10 mouse cellular contexts compared by ENCODE assay signal in genomic region chr4:152136112-152136875, GRCm38 (mm10). TPM values are rescaled to one million over a fixed set of nuclear protein-coding genes. Genes with fewer than 3 reads are reported as not detected.
DNase-seq lines count a peak whose midpoint lies in the region; ATAC-seq and TF ChIP-seq lines count a peak whose summit lies in the region.
"Had no signal": no experiment of that assay in that cellular context is flagged by ENCODE, and none has a peak within 500 bp of the region (broad histone marks: within the 10 kb centered on the region; RNA-seq: fewer than 3 reads in every experiment).

No protein-coding gene starts in this region.

- H3K9me3 ChIP-seq in liver, embryonic 14.5 days (ENCODE audit: control insufficient read depth, low read length) = no peaks in the 10 kb centered on the region
- H3K9me3 ChIP-seq in liver, embryonic 11.5 days (ENCODE audit: control insufficient read depth, low read length) = no peaks in the 10 kb centered on the region
- H3K9me3 ChIP-seq in E14TG2a.4 (ENCODE audit: low read length) = no peaks in the 10 kb centered on the region
- H3K9me3 ChIP-seq in forebrain, embryonic 16.5 days (ENCODE audit: control insufficient read depth, low read length) = no peaks in the 10 kb centered on the region

- no peak overlapping the region for H3K9ac ChIP-seq in liver, embryonic 14.5 days (replicated peaks)
- H3K9ac ChIP-seq in liver, embryonic 11.5 days (ENCODE audit: low read depth, low read length) = no peak overlapping the region
- no peak overlapping the region for H3K9ac ChIP-seq in forebrain, embryonic 16.5 days (replicated peaks; ENCODE audit: low read depth, low read length)

- H3K36me3 ChIP-seq in liver, embryonic 14.5 days (replicated peaks; ENCODE audit: control insufficient read depth, insufficient read depth, low read depth) = no peaks in the 10 kb centered on the region
- no peaks in the 10 kb centered on the region for H3K36me3 ChIP-seq in liver, embryonic 11.5 days (ENCODE audit: control insufficient read depth, insufficient read depth, low read length)
- H3K36me3 ChIP-seq in E14TG2a.4 (ENCODE audit: insufficient read depth, low read length) = no peaks in the 10 kb centered on the region
- no peaks in the 10 kb centered on the region for H3K36me3 ChIP-seq in forebrain, embryonic 16.5 days (ENCODE audit: control insufficient read depth, insufficient read depth)

- TF ChIP-seq CTCF in cerebellum, adult 2 months (IDR thresholded peaks at IDR 0.05; ENCODE audit: borderline replicate concordance, insufficient read depth, low read depth, low read length) = peak; percentile 62; the same call in 1 of the 2 replicates
- TF ChIP-seq CTCF in liver, embryonic 14.5 days (IDR thresholded peaks at IDR 0.05; ENCODE audit: low read depth) = peak; percentile 74
- TF ChIP-seq CTCF in E14TG2a.4 (conservative IDR thresholded peaks at IDR 0.05; ENCODE audit: low read length) = peak; percentile 54

- no peak overlapping the region for H3K4me2 ChIP-seq in liver, embryonic 14.5 days (ENCODE audit: low read depth)
- no peak overlapping the region for H3K4me2 ChIP-seq in liver, embryonic 11.5 days
- no peak overlapping the region for H3K4me2 ChIP-seq in forebrain, embryonic 16.5 days (ENCODE audit: low read length)

- no peak for DNase-seq in cerebellum, adult 2 months
- no peak for DNase-seq in cerebellum, adult 9-10 months
- no peak for DNase-seq in liver, embryonic 14.5 days (ENCODE audit: low read depth in 3 of 3, low spot score in 3 of 3)
- DNase-seq in liver, embryonic 11.5 days (ENCODE audit: low spot score) = no peak
- DNase-seq in induced T-regulatory cell, adult 2 months (ENCODE audit: low read depth) = peak; percentile 76
- DNase-seq in right cerebral cortex, postnatal 14 days = no peak
- DNase-seq: gastrocnemius, postnatal 14 days; layer of hippocampus, postnatal 36 days had no signal

- no peak overlapping the region for H3K27ac ChIP-seq in cerebellum, adult 2 months (ENCODE audit: insufficient read depth, low read length)
- no peak overlapping the region for H3K27ac ChIP-seq in liver, embryonic 14.5 days
- H3K27ac ChIP-seq in liver, embryonic 11.5 days (ENCODE audit: low read depth, low read length) = no peak overlapping the region
- no peak overlapping the region for H3K27ac ChIP-seq in forebrain, embryonic 16.5 days (ENCODE audit: low read length)

- TF ChIP-seq POLR2A in cerebellum, adult 2 months (IDR thresholded peaks at IDR 0.05; ENCODE audit: borderline replicate concordance, insufficient read depth, low read length) = no peak

- peaks cover 2% of the 10 kb centered on the region; the same call in 1 of the 2 replicates for H3K27me3 ChIP-seq in cerebellum, adult 2 months (ENCODE audit: control insufficient read depth, insufficient read depth, low read length)
- peaks cover 32% of the 10 kb centered on the region for H3K27me3 ChIP-seq in liver, embryonic 14.5 days (ENCODE audit: control insufficient read depth, insufficient read depth, low read length)
- H3K27me3 ChIP-seq in liver, embryonic 11.5 days (replicated peaks; ENCODE audit: control insufficient read depth, insufficient read depth, low read length) = peaks cover 34% of the 10 kb centered on the region
- H3K27me3 ChIP-seq in E14TG2a.4 (ENCODE audit: insufficient read depth, low read length) = peaks cover 41% of the 10 kb centered on the region
- H3K27me3 ChIP-seq in forebrain, embryonic 16.5 days (replicated peaks; ENCODE audit: control insufficient read depth, insufficient read depth, low read length) = peaks cover 36% of the 10 kb centered on the region

- no peak overlapping the region for H3K4me3 ChIP-seq in cerebellum, adult 2 months (replicated peaks; ENCODE audit: insufficient read depth, low read depth, low read length)
- no peak overlapping the region for H3K4me3 ChIP-seq in liver, embryonic 14.5 days (ENCODE audit: insufficient read depth in 1 of 2, low read depth in 2 of 2, low read length in 2 of 2)
- no peak overlapping the region for H3K4me3 ChIP-seq in liver, embryonic 11.5 days (ENCODE audit: low read depth, low read length)
- H3K4me3 ChIP-seq in E14TG2a.4 (replicated peaks; ENCODE audit: low read length) = no peak overlapping the region
- H3K4me3 ChIP-seq in forebrain, embryonic 16.5 days (replicated peaks; ENCODE audit: low read length) = no peak overlapping the region

- WGBS in cerebellum, adult 2 months = 40% methylated on average over 6 of the region's 6 CpGs
- 38% methylated on average over 6 of the region's 6 CpGs for WGBS in liver, embryonic 14.5 days (ENCODE audit: insufficient replicate concordance)
- 39% methylated on average over 6 of the region's 6 CpGs for WGBS in liver, embryonic 11.5 days
- WGBS in forebrain, embryonic 16.5 days = 24% methylated on average over 6 of the region's 6 CpGs

- no peak for TF ChIP-seq EP300 in liver, embryonic 14.5 days (IDR thresholded peaks at IDR 0.05; ENCODE audit: low read depth)

- H3K4me1 ChIP-seq in cerebellum, adult 2 months (ENCODE audit: control insufficient read depth, insufficient read depth, low read length) = peaks cover 8% of the 10 kb centered on the region
- peaks cover 3 to 6% of the 10 kb centered on the region in 2 experiments; a peak in 3 of 4 replicates for H3K4me1 ChIP-seq in liver, embryonic 14.5 days (replicated peaks; ENCODE audit: control insufficient read depth in 2 of 2, insufficient read depth in 2 of 2, low read length in 1 of 2)
- H3K4me1 ChIP-seq in liver, embryonic 11.5 days (replicated peaks; ENCODE audit: control insufficient read depth, insufficient read depth, low read length) = peaks cover 11% of the 10 kb centered on the region
- peaks cover 59% of the 10 kb centered on the region for H3K4me1 ChIP-seq in E14TG2a.4 (replicated peaks; ENCODE audit: low read depth, low read length)
- peaks cover 19% of the 10 kb centered on the region for H3K4me1 ChIP-seq in forebrain, embryonic 16.5 days (replicated peaks; ENCODE audit: control insufficient read depth, insufficient read depth, low read length)

- no peak for ATAC-seq in liver, embryonic 14.5 days (ENCODE audit: insufficient read depth)
- no peak for ATAC-seq in liver, embryonic 11.5 days (replicated peaks; ENCODE audit: low FRiP score)
- no peak for ATAC-seq in forebrain, embryonic 16.5 days

RNA-seq across cellular contexts. Expression of gene Espn, which starts 15.9 kb away (rescaled TPM):
- 7.1 and 8.3 TPM in 2 replicates for polyA plus RNA-seq in cerebellum, adult 2 months (2012; rRNA removed)
- 1.2 and 1.5 TPM in 2 replicates for polyA plus RNA-seq in liver, embryonic 14.5 days (2012; rRNA removed)
- polyA plus RNA-seq in liver, embryonic 14.5 days (2014; fragmentation: Nextera tagmentation; extraction: Ambion mirVana) = 1.2 and 1.9 TPM in 2 replicates
- polyA plus RNA-seq in liver, embryonic 11.5 days (2014; fragmentation: Nextera tagmentation; extraction: Ambion mirVana) = 4.1 and 5.3 TPM in 2 replicates
- 0.08 and 0.12 TPM in 2 replicates for polyA plus RNA-seq in forebrain, embryonic 16.5 days (2015; fragmentation: Nextera tagmentation; extraction: Ambion mirVana)

RNA-seq across cellular contexts. Expression of gene Tnfrsf25, which starts 20.6 kb away (rescaled TPM):
- polyA plus RNA-seq in cerebellum, adult 2 months (2012; rRNA removed) = 1.2 and 1.4 TPM in 2 replicates
- polyA plus RNA-seq in liver, embryonic 14.5 days (2012; rRNA removed) = 0.68 and 0.93 TPM in 2 replicates
- polyA plus RNA-seq in liver, embryonic 14.5 days (2014; fragmentation: Nextera tagmentation; extraction: Ambion mirVana) = 0.15 and 0.16 TPM in 2 replicates
- 0.90 and 1.3 TPM in 2 replicates for polyA plus RNA-seq in liver, embryonic 11.5 days (2014; fragmentation: Nextera tagmentation; extraction: Ambion mirVana)
- 0.97 and 1.5 TPM in 2 replicates for polyA plus RNA-seq in forebrain, embryonic 16.5 days (2015; fragmentation: Nextera tagmentation; extraction: Ambion mirVana)

RNA-seq across cellular contexts. Expression of gene Hes2, which starts 22.4 kb away (rescaled TPM):
- polyA plus RNA-seq in cerebellum, adult 2 months (2012; rRNA removed) = not detected in 2 replicates
- 0.01 and 0.02 TPM in 2 replicates for polyA plus RNA-seq in liver, embryonic 14.5 days (2012; rRNA removed)
- 0.05 TPM in 1 of 2 replicates, not detected in the other for polyA plus RNA-seq in liver, embryonic 14.5 days (2014; fragmentation: Nextera tagmentation; extraction: Ambion mirVana)
- polyA plus RNA-seq in liver, embryonic 11.5 days (2014; fragmentation: Nextera tagmentation; extraction: Ambion mirVana) = not detected in 2 replicates
- polyA plus RNA-seq in forebrain, embryonic 16.5 days (2015; fragmentation: Nextera tagmentation; extraction: Ambion mirVana) = not detected in 2 replicates

RNA-seq across cellular contexts. Expression of gene Acot7, which starts 41.6 kb away (rescaled TPM):
- polyA plus RNA-seq in cerebellum, adult 2 months (2012; rRNA removed) = 508 and 523 TPM in 2 replicates
- 10.8 and 12.5 TPM in 2 replicates for polyA plus RNA-seq in liver, embryonic 14.5 days (2012; rRNA removed)
- polyA plus RNA-seq in liver, embryonic 14.5 days (2014; fragmentation: Nextera tagmentation; extraction: Ambion mirVana) = 12.2 and 13.0 TPM in 2 replicates
- 50.0 and 51.1 TPM in 2 replicates for polyA plus RNA-seq in liver, embryonic 11.5 days (2014; fragmentation: Nextera tagmentation; extraction: Ambion mirVana)
- polyA plus RNA-seq in forebrain, embryonic 16.5 days (2015; fragmentation: Nextera tagmentation; extraction: Ambion mirVana) = 210 and 269 TPM in 2 replicates
